Mouse (Mus musculus) stomach, postnatal 0 days (tissue): Measurements from ENCODE around the gene Chmp6.

ENCODE experiments used
- CTCF ChIP-seq: IDR thresholded peaks from 2 replicates; pipeline ENCODE4 v1.5.1; 2016; ENCODE audit warnings: antibody characterized with exemption, low read depth, mild to moderate bottlenecking, moderate library complexity
- EP300 ChIP-seq: optimal IDR thresholded peaks from 2 replicates; pipeline ENCODE3; 2016; ENCODE audit warnings: antibody characterized with exemption

DNA sequence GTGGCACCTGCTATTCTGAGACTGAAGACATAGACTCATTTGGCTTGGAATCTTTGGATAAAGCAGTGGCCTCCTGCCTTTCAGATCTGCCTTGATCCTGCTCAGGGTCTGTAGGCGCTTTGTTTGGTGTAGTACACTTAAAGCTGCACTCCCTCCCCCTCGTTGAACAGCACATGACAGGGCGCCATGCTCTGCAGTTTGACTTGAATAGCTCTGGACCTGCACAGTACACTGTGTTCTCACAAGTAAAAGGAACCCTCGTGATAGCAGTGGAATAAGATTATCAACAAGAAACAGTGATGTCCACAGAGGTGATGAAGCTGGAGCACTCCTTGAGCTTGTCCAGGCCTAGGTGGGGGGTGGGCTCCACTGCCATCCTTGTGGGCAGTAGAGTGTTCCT lies 46.5 kb downstream of the Chmp6 start:
- no peak for TF ChIP-seq CTCF
- TF ChIP-seq EP300 = no peak
